Mouse (Mus musculus): Measurements from ENCODE around the gene Amn.

DNA sequence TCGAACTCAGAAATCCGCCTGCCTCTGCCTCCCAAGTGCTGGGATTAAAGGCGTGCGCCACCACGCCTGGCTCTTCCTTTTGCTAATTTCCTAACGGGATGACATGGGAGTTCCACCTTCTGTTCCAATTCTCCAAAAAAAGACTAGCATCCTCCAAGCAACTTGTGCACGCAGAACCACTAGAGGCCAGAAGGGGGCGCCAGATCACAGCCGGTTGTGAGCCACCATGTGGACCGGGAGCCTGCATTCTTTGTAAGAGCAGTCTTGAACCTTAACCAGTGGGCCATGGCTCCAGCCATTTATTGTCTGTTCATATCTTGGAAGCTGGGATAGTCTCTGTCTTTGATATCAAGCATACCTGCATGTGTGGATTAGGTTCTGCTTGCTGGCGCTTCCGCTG lies 1.5 kb downstream of the Amn start:
- no peak for TF ChIP-seq POLR2A (IDR thresholded peaks at IDR 0.05; ENCODE audit: borderline replicate concordance, extremely low read depth, insufficient read depth, insufficient read length, poor library complexity, severe bottlenecking)
- peak; percentile 92 for TF ChIP-seq CTCF (IDR thresholded peaks at IDR 0.05; ENCODE audit: borderline replicate concordance, extremely low read depth, insufficient read depth, insufficient read length)

All from brain, embryonic 14.5 days (tissue).